Mouse (Mus musculus) frontal cortex, postnatal 25 days (tissue): ENCODE measurements around the gene Lrrc41.

ENCODE experiments used
- DNase-seq, 2 experiments: peaks; one replicate each; pipeline ENCODE4 v3.0.0; 2022; ENCODE audit warnings: low spot score in 2 of 2

The Lrrc41 gene

DNA sequence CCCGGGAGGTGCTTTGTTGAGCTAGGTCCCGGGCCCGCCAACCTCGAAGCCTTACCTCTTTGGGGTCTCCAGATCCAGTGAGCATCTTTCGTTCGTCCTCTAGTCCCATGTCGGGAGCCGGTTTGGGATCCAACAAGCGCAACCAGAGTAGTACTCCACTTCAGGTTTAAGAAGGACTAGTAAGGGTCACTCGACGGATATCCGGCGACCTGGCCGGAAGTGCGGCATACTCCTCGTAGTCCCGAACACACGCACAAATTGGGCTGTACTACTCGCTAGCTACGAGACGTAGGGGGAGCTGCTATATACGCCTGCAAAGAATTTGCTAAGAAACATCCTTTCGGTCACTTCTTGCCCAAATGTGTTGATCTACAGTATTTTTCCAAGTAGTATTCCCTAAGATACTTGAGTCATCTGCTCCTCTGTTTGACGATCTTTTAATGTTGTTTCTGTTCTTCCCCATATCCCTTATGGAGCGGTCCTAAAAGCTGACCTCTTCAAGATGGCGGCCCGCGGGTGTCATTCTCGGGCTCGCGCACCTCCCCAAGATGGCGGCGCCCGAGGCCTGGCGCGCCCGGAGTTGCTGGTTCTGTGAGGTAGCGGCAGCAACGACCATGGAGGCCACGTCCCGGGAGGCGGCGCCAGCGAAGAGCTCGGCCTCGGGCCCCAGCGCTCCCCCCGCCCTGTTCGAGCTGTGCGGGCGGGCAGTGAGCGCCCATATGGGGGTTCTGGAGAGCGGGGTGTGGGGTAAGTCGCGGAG, at the start of gene Lrrc41, which contains the start of gene Uqcrh:
TSS of gene Lrrc41 (plus strand) at position 409 of the 760 bp plus-strand sequence.
TSS of gene Uqcrh (minus strand) at position 211 of the 760 bp plus-strand sequence.
- peak; percentile 94 to 95 for DNase-seq

DNA sequence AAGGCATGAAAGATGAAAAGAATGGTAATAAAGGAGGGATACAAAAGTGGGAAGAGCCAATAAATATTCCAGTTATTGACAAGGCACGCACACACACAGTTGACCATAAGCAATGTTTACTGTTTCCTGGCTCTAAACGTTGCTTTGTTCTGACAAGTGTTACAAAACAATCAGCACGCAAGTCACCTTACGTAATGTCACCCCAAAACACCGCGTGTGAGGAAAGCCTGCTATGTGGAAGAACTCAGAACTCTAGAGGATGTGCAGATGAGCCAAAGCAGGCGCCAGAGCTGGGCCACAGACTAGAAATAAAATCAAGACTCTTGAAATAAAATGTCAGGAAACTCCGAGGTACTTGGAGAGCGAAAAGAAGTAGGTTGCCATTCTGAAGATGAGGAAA, 42.2 kb upstream of the Lrrc41 start:
- DNase-seq = no peak

DNA sequence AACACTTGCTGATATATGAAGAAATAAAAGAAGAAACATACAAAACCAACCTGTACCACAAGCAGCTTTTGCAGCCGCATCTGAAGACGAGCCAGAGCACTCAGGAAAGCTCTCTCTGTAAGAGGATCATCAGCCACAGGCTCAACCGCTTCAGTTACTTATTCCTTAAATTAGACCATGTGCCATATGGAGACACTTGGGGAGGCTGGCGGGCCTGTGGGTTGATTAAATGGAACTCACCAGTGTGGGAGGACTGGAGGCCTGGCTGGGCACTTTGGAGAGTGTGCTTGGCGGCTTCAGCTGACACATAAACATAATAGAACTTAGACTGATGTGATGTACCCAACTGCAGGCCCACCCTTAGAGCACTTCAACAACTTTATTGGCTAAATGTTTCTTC, 41.7 kb upstream of the Lrrc41 start:
- DNase-seq = no peak

DNA sequence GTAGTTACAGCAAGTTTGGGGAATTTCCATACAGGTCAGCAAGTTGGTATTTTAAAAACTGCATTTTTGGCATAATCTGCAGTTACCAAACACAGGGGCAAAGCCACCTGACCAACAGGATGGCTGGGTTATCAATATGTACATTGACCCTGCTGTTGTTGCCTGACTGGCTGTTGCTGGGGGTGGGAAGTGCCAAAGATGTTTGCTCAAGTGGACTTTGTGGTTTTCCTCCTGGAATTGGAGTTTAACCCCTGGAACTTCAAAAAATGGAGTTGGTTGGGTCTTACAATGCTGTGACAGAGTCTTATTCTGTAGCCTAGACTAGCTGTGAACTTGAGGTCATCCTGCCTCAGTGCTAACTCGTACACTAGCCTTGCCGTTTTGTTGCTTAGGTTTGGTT, 34.6 kb upstream of the Lrrc41 start:
- no peak for DNase-seq

DNA sequence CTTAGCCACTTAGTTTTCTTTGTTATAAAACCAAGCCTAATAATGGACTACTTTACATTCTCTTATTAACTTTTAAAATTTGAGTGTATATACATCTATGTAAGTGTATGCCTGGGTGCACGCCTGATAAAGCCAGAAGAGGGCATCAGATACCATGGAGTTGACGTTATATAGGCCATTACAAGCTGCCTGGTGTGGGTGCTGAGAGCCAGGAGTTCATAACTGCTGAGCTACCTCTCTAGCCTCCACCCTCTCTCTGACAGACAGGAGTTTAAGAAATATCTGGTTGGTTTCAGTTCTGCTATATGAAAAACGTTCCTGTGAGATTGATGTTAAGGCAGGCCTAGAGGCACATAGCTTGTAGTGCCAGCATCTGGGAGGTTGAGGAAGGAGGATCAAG, 32.9 kb upstream of the Lrrc41 start:
- DNase-seq = no peak

DNA sequence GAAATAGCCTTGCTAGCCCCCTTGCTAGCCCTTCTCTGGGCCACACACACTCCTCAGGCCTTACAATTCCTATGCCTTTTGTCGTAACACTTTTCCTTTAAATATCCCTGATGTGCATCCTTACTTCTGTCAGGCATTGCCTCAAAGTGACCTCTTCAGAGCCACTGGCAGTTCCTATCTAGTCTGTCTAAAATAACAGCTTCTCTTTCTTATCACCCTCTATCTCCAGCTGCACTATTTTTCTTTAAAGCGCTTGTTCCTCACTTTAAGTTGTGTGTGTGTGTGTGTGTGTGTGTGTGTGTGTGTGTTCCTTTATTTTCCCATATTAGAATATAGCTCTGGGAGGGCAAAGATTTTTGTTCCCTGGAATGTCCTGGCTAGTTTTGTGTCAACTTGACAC, 28.5 kb upstream of the Lrrc41 start:
- no peak for DNase-seq

DNA sequence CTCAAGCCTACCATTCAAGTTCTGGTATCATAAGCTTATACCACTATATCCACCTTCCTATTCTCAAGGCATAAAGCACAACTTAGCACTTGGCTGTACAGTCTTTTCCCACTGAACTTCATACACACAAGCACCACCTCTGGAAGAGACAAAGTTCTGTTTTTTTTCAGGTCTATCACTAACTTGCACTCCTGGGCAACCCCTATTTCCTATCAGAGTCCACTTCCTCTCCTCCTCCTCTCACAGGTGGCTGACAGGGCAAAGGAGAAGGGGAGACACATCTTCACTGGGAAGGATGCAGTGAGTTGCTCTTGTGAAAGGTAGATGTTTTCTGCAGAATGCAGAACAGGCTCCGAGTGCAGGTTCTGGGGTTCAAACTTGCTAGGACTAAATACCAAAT, 27.4 kb upstream of the Lrrc41 start:
- no peak for DNase-seq

DNA sequence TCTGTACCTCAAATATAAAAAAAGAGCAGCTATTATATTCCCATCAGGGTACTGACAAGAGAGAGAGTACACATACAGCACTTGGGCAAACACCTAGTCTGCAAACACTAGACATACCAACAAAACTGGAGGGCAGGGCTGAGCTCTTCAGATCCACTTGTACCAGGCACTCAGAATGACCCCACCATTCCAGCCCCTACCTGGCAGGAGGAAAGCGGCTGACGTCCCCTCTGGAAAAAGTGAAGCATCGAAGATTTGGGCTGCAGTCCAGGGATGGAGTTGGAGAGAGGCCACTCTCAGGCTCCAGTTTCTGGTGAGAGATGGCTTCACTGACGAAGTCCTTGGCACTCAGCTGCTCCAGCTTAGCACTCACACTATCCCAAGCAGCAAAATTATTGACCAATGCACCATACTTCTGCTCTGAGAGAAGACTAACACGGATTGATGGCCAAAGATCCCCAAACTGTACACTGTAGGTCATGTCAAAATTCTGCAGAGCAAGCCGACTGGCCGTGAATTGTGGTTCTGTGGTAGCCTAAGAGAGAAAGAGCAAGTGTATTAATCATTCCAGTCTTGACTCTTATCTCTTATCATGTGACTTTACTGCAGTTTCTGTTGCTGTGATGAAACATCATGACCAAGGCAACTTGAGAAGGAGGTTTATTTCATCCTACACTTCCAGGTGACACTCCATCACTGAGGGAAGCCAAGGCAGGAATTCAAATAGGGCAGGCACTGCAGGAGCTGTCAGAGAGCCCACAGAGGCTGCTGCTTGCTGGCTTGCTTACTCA, 26.7 kb upstream of the Lrrc41 start:
- no peak for DNase-seq

DNA sequence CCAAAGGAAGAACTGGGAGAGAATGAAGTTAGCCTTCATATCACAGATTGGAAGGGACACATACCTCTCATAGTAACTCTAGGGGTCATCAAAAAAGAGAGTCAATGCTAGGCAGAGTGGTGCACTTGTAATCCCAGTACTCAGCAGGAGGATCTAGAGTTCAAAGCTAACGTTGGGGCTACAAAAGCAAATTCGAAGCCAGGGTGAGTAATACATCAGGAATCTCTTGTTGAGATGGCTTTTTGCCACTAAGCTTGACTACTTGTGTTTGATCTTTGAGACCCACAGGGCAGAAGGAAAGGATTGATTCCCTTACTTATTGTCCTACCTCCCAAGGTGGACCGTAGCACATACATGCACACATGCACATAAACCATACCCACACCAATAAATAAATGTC, 25.9 kb upstream of the Lrrc41 start:
- DNase-seq = no peak

DNA sequence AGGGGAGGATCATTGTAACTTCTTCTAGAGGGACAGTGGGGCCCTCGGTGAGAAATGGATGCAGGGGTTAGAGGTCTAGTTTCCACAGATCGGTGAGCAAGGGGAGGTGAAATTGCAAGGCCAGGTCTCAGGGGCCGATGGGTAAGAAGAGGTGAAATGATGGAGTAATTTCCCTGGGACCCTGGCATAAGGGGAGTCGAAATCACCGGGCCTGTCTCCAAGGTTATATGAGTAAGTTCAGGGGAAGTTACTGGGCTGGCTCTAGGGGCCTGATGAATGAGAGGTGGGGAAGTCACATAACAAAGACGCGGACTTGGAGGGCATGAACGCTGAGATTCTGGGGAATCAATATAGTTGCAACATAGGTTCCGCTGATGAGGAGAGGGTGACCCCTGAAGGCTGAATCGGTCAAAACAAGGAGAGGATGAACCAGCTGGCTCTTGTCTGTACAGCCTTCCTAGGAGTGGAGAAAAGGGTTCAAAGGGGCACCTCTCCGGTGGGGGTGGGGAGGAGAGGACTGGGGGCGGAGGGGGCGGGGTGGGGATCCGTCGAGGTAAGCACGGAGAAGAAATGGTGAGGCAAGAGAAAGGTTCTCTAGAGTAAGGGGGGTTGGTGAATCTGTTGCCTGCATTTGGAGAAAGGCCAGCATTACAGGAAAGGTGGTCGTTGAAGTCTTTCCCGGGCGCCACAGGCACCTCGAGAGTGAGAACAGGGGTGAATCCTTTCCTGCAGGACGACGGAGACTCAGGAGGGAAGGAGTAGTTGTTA, 22.4 kb upstream of the Lrrc41 start:
- DNase-seq = no peak

DNA sequence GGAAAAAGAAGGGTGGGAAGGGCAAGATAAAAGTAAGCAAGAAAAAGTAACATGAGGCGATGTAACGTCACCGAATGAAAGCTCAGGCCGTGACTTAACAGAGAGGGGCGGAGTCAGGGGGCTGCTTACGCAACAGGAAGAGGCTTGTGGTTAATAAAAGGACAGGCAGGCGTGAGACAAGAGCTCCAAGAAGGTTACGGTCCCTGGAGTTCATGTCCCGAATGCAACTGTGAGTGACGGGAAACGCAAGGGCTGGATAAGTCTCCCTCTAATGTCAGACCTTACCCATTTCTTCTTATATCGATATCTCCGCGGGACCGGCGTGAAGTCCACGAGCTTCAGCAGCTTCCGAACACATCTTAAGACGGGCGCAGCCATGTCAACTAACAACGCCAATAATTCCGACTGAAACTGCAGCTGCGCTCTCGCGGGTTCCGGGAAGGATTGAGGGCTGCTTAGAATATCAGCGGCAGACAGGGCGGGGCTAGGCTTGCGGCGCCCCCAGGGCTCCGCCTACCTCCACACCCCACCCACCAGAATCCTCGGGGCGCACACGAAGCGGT, 21.6 kb upstream of the Lrrc41 start, which contains the start of gene Nsun4:
TSS of gene Nsun4 (minus strand) at position 478 of the 563 bp plus-strand sequence.
- peak; percentile 75 to 79 for DNase-seq

DNA sequence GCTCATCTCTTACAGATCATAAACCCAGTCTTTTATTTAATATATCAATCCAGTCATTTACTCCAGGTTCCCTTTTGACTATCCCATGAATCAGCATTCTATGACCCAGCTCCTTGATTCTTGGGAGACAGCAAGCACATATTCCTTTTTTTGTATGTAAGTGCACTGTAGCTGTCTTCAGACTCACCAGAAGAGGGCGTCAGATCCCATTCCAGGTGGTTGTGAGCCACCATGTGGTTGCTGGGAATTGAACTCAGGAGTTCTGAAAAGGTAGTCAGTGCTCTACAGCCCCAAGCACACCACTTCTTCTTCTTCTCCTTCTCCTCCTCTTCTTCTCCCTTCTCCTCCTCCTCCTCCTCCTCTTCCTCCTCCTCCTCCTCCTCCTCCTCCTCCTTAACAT, 17.5 kb upstream of the Lrrc41 start:
- DNase-seq = no peak

DNA sequence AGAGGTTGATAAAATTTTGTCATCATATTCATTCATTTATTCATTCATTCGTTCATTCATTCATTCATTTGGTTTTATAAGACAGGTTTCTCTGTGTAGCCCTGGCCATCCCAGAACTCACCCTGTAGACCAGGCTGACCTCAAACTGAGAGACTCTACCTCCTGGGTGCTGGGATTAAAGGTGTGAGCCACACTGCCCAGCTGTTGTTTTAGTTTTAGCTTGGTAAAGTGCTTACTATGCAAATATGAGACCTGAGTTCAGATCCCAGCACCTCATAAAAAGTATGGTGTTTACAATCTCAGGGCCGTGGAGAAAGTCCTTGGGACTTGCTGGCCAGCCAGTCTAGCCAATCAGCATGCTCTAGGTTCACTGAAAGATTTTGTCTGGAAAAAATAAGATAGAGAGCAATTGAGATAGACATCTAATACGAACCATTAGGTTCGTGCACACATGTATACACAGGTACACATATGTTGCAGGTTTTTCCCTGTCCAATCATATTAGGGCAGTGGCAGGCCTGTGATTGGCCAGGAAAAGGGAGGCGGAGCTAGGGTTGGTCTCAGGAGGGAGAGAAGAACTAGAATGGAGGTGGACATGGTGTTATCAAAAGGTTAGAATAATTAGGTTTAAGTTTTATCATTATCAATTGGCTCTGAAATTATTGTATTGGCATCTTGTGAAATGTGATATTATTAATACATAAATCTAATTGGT, 15.9 kb upstream of the Lrrc41 start:
- no peak for DNase-seq

DNA sequence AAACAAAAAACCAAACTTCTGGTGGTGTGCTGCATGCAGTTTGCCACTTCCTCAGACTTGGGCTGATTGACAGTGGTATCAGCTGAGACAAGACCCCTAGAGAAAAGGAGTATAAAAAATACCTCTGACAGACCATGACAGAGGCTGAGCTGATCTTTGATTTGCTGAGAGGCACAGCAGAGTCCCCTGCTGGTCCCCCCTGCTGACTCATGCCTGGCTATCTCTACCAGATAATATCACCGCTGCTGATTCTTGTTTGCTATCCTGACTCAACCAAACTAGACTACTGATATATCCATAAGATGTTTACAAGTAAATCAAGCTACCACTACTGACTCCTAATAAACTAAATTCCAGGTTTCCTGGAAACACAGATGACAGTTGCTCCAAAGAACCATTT, 11.2 kb upstream of the Lrrc41 start:
- no peak for DNase-seq

DNA sequence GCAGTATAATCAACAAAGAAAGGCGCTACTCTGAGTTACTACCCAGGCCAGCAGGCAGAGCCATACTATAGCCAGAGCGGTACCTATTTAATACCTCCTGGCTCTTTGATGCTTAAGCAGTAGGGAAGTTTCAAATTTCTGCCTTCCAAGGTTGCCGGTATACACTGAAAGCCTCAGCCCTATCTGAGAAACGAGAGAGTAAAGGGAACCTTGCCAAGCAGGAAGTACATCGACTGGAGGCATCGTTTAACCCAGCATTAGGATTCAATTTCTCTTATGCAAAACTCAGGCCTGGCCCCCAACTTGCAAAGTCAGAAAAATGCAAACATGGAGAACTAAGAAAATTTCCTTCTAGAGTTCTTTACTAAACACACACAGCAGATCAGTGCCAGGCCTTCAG, 5.0 kb upstream of the Lrrc41 start:
- DNase-seq = no peak

DNA sequence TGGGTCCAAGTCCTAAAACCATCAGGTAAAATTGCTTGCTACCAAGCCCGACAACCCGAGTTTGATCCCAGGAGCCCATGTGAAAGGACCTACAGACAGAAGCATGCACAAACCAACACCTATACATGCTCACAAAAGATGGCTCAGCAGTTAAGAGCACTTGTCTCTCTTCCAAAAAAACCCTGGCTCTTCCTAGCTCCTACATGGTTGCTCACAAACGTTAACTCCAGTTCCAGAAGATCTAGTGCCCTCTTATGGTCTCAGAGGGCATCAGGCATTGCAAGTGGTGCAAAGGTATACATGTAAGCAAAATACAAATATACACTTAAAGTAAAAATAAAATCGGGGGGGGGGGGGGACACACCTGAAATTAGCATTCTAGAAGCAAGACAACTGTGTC, 1.9 kb upstream of the Lrrc41 start:
- no peak for DNase-seq

DNA sequence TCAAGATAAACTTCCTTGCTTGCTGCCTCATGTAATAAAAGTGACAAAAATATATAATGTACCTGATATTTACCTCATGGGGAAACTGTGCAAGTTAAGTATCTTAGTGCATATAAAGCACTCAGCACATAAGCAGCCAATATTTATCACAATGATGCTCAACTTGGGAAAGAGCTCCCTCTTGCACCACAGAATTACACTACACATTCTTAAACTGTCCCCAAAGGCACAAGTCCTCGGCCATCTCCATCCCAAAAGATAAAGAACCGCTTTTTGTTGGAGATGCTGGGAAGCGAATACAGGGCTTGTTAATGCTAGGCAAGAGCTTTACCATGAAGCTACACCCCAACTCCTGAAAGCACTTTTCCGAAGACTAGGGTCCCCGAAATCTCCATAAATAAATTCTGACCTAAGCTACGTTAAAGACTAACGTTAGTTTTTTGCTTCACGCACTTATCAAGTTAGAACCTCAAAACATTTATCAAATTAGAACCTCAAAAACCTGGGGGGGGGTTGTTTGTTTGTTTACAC, 859 bp upstream of the Lrrc41 start:
- DNase-seq = no peak

DNA sequence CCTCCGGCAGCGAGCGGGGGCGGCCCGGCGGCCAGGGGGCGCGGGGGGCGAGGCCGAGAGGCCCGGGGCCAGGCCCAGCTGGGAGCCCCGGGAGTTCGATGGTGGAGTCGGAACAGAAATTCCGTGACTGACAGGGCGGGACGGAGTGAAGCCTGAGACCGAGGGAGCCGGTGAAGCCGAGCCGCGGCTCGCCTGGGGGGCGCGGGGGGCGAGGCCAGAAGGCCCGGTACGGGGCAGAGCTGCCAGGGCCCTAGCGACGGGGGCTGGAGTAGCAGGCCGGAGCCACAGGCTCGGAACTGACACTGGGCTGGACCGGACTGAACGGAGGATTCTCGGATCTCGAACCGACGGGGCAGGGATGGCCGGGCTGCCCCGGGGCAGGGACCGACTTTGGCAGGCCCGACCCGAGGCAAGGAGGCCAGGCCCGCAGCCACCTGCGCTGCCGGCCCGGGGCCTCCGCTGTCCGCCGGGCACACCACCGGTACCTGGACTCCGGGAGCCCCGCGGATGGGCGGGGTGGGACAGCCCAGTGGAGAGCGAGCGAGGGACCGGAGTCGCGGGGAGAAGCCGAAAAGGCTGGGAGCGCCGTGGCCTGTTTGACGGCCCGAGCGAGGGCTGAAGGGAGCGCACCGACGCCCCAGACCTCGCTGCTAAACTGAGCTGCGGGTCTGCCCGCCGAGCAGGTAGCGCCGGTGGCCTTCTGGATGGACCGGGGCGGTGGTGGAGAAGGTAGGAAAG, 731 bp downstream of the Lrrc41 start:
- DNase-seq = peak; percentile 42 to 47

DNA sequence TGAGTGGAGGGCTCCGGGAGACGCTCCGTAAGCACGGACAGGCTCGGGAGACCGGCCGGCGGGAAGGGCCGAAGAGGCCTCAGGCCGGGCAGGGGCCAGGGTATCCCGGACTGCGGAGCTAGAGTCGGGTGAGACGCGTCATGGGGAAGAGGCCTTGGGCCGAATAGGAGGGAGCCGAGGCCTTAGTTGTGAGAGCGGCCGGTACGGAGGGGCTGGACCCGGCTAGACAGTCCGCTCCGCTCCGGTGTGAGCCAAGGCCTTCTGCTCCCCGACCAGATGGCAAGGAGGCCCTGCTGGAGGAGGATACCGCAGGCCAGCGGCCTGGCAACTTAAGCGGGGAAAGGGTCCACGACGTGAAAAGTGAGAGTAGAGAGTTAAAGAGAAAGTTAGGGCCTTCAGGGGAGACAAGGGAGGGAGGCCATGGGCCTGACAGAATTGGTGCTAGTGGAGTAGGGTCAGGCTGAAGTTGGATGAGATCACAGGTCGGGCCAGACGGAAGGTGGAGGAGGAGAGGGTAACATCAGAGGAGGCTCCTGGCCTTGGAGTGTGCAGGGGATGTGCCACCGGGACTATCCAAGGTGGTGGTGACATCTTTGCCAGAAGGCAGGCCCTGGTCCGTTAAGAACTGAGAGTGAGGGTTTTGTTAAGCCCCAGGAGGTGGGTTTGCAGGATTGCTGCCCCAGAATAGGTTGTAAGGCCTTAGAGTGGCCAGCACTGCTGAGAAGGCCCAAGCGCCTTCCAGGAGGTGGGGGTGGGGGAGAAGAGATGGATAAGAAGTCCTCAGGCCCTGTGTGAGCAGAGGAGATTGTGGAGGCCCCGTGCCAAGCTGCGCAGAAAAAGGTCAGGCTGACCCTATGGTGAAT, 1.5 kb downstream of the Lrrc41 start:
- DNase-seq = peak in 1 of 2 experiments; percentile 19
